Mouse (Mus musculus) right cerebral cortex, postnatal 14 days (tissue): ENCODE results near the gene Zgrf1.
A peak's percentile ranks its signal among the peaks of the same experiment; 100 is the strongest.

ENCODE experiments used
- DNase-seq: peaks from one replicate; pipeline ENCODE4 v3.0.0; 2022

Gene Zgrf1

GRCm38 (mm10) chr3:127552973-127553719 lies at the start of gene Zgrf1, which contains the start of gene Larp7:
Gene Zgrf1, plus strand, starts transcription at chr3:127553489.
Gene Larp7, minus strand, starts transcription at chr3:127553349.
- DNase-seq: peak; percentile 99

GRCm38 (mm10) chr3:127507878-127508783 lies 45.2 kb upstream of the Zgrf1 start:
- DNase-seq: no peak

- DNase-seq: no peak
Observed at GRCm38 (mm10) chr3:127511786-127512746, 41.2 kb upstream of the Zgrf1 start.

GRCm38 (mm10) chr3:127512794-127513335 lies 40.4 kb upstream of the Zgrf1 start:
- no peak for DNase-seq

- DNase-seq: no peak
Observed at GRCm38 (mm10) chr3:127513699-127514098, 39.6 kb upstream of the Zgrf1 start.

GRCm38 (mm10) chr3:127515251-127515650 lies 38.0 kb upstream of the Zgrf1 start:
- no peak for DNase-seq

GRCm38 (mm10) chr3:127520300-127520699 lies 33.0 kb upstream of the Zgrf1 start:
- DNase-seq: no peak

GRCm38 (mm10) chr3:127521156-127521555 lies 32.1 kb upstream of the Zgrf1 start:
- no peak for DNase-seq

GRCm38 (mm10) chr3:127525188-127525819 lies 28.0 kb upstream of the Zgrf1 start:
- no peak for DNase-seq

- no peak for DNase-seq
Observed at GRCm38 (mm10) chr3:127527465-127528034, 25.7 kb upstream of the Zgrf1 start.

GRCm38 (mm10) chr3:127529210-127529609 lies 24.1 kb upstream of the Zgrf1 start:
- DNase-seq: no peak

- no peak for DNase-seq
Observed at GRCm38 (mm10) chr3:127529824-127530223, 23.5 kb upstream of the Zgrf1 start.

- DNase-seq: no peak
Observed at GRCm38 (mm10) chr3:127530293-127530692, 23.0 kb upstream of the Zgrf1 start.

- DNase-seq: no peak
Observed at GRCm38 (mm10) chr3:127539193-127539592, 14.1 kb upstream of the Zgrf1 start.

- DNase-seq: no peak
Observed at GRCm38 (mm10) chr3:127543976-127544375, 9.3 kb upstream of the Zgrf1 start.

GRCm38 (mm10) chr3:127544610-127545121 lies 8.6 kb upstream of the Zgrf1 start:
- DNase-seq: no peak

GRCm38 (mm10) chr3:127547882-127548281 lies 5.4 kb upstream of the Zgrf1 start:
- DNase-seq: peak; percentile 16

GRCm38 (mm10) chr3:127552434-127552972 lies 786 bp upstream of the Zgrf1 start:
- DNase-seq: no peak

GRCm38 (mm10) chr3:127553720-127554043 lies 393 bp downstream of the Zgrf1 start:
- no peak for DNase-seq

- no peak for DNase-seq
Observed at GRCm38 (mm10) chr3:127554723-127555122, 1.4 kb downstream of the Zgrf1 start.

- no peak for DNase-seq
Observed at GRCm38 (mm10) chr3:127558201-127558600, 4.9 kb downstream of the Zgrf1 start.
